Mouse (Mus musculus): ENCODE results near the gene Zswim8.
"Not testable (repeated sequence)": the region's sequence is repeated elsewhere in the genome, so short reads cannot be mapped to it uniquely, and the experiment has no call there.

Gene Zswim8

DNA sequence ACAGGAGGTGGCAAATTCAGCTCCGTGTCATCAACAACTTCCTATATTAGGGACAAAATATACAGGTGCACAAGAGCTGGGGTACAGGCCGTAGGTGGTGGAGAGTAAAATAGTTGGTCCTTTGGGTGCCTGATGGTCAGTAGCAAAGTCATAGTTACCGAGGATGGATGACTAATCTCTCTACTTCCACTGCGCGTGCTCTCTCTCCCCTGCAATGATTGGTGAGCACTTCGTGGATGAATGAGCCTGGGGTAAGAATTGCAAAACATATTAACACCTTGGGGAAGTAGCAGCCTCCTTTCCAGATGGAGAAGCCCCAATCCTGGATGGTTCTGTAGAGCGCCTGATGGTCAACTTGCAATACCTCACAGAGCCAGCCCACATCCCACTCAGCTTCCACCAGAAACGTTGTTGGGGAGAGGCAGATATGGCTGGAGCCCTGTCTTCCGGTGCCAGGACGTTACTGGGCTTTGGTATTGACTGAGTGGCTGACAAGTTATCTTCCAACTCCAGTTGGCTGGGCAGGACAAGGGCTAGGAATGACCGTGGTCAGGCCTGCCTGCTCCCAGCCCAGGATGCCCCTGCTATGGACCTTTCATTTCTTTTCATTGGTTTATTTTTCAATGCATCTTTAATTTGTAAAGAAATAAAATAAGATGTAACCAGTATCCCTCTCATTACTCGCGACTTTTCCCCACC, 13.0 kb upstream of the Zswim8 start:
- DNase-seq: no peak

DNA sequence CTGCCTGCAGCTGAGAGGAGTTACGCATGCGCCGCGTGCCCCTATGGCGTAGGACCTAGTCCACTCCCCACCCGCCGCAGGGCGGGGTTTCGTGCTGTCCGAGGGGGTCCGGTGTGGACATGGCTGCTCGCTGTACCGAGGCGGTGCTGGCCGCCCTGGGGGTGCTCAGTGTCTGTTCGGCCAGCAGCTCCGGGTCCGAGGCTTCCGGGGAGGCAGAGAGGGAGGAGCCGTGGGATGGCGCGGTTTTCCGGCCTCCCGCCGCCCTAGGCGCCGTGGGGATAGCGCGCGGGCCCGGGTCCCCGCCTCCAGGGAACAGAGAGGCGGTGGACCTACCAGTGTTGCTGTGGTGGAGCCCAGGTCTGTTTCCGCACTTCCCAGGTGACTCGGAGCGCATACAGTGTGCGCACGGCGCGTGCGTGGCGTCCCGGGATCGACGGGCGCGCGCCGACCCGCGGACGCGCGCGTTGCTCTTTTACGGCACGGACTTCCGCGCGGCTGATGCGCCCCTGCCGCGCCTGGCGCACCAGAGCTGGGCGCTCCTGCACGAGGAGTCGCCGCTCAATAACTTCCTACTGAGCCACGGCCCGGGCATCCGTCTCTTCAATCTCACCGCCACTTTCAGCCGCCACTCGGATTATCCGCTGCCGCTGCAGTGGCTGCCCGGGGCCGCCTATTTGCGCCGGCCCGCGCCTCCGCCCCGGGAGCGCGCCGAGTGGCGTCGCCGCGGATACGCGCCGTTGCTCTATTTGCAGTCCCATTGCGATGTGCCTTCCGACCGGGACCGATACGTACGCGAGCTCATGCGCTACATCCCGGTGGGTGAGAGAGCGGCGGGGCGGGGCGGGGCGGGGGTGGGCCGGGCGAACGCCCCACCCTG, 12.2 kb upstream of the Zswim8 start, which contains the start of gene Fut11:
TSS of gene Fut11 (plus strand) at position 85 of the 877 bp plus-strand sequence.
- peak; percentile 87 to 92 for DNase-seq

DNA sequence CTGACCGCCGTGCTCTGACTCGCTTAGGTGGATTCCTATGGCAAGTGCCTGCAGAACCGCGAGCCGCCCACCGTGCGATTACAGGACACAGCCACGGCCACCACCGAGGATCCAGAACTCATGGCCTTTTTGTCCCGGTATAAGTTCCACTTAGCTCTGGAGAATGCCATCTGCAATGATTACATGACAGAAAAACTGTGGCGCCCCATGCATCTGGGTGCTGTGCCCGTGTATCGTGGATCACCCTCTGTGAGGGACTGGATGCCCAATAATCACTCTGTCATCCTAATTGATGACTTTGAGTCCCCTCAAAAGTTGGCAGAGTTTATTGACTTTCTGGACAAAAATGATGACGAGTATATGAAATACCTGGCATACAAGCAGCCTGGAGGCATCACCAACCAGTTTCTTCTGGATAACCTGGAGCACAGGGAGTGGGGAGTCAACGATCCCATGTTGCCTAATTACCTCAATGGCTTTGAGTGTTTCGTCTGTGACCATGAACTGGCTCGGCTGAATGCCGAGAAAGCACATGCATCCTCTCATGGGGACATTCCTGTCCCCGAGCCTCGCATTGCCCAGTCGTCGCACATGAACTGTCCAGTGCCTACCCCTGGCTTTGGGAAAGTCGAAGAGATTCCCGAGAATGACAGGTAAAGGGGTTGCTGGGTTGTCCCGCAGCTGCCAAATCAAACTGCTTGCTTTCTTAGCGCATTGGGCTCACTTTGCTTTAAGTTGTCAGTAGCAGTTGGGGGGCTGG, 11.4 kb upstream of the Zswim8 start:
- DNase-seq: peak; percentile 14 to 20

DNA sequence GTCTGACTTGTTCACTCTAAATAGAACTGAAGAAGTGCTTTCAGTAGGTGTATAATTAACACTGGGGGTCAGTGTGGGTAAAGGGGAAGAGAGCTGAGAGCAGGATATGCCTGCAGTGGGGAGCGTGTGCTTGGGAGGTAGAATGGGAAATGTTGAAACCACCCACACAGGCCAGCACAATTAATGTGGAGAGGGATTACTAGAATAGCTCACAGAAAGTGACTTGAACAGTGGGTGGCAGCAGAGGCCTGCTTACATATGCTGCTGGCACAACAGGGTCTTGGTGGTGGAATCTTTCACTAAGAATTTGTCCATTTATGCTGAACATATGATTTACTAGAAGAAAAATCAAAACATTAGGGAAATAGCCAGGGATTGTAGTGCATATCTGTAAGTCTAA, 10.4 kb upstream of the Zswim8 start:
- peak; percentile 48 for DNase-seq

DNA sequence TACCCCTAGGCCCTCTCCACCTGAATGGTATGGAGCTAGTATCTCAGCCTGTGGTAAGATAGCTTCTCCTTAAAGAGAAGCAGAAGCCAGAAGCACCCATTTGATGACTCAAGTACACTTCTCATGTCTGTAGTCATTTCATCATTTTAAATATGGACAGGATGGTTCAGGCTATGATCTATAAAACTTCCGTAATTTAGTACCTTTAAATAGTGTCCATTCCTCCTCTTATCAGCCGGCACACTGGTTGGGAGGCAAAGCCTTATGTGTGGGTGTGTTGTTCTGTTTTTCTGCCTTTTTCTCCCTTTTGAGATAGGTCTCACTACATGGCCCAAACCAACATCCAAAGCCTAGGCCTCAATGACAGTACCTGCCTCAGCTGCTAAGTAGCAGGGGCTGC, 8.8 kb upstream of the Zswim8 start:
- DNase-seq: no peak

DNA sequence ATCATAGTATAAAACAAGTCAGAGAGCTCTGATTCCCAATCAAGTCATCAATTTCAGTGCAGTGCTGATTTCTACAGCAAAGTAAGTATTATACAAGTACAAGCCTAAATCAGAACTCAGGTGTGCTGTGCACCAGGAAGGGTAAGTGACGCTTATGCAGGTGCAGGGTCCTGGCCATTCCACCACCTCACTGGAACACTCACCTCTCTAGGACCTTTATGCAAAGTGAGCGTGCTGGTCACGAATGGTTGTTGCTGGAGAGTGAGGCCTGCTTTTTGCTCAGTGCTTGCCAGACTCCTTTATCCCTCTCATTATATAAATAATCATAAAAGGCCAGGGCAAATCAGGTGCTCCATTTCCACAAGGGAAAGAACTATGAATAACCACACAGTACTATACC, 7.0 kb upstream of the Zswim8 start:
- no peak for DNase-seq

DNA sequence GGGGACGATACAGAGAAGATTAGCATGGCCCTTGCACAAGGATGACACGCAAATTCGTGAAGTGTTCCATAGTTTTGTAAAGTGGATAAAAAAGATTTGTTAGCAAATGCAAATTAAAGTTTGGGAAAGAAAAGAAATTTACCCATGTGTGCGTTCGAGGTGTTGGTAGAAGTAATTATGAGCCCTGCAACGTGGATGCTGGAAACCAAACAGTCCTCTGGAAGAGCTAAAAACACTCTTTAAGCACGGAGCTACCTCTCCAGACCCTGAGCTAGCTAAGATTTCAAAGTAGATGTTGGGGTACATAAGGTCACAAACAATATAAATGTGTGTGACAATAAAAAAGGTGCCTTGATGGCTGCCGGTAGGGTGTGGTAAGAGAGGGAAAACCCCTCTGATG, 5.8 kb upstream of the Zswim8 start:
- DNase-seq: no peak

DNA sequence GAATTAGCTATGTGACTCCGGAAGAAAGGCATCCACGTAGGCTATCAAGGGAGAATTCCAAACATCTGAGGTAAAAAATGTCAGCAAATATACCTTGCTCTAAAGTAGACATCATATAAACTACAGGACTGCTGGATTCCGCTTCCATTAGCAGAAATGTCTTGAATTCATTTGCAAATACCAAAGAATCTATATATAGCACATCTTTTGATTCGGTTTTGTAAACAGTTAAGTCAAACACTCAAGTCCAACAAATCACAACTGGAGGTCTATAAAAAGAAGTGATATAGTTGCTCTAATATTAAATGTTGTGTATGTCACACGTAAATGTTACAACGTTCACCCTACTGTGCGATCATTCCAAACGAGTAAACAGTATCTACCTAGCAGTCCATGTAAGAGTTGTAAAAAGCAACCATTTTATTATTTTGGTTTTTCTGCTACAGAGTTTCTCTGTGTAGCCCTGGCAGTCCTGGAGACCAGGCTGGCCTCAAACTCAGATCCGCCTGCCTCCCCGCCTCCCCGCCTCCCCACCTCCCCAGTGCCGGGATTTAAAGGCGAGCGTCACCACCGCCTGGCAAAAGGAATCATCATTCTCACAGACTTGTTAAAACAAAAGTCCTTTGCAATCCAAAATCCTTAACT, 5.1 kb upstream of the Zswim8 start:
- no peak for DNase-seq

DNA sequence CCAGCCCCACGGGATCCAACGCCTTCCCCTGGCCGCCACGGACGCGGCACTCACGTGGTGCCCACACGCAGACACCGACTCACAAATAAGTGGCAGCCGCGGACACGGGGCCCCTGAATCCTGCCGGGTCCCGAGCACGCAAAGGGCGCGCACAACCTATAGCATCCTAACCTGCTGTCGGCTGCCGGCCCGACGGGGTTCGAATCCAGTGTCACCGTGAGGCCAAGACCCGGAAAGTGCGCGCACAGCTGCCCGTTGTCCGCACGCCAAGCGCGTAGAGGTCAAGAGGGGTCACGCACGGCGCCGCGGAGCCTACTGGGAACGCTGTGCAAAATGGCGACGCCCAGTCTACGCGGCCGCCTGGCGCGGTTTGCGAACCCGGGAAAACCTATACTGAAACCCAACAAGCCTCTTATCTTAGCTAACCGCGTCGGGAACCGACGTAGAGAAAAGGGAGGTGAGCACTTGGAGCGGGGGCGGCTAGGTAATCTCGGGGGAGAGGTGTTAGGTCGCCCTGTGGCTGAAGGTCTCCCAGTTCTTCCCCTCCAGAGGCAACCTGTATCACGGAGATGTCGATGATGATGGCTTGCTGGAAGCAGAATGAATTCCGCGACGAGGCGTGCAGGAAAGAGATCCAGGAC, 4.5 kb upstream of the Zswim8 start, which contains the start of gene Chchd1:
TSS of gene Chchd1 (plus strand) at position 266 of the 641 bp plus-strand sequence.
- peak; percentile 89 to 90 for DNase-seq

DNA sequence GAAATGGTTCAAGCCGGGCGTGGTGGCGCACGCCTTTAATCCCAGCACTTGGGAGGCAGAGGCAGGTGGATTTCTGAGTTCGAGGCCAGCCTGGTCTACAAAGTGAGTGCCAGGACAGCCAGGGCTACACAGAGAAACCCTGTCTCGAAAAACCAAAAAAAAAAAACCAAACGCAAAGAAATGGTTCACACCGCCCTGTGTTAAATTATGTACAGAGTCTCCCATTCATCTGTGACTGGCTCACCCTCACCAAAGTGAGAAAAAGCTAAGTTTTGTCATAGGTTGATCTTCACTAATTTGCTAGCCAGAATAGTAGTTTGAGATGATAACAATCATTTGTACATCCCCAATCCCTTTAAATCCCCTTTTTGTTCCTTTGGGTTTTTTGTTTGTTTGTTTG, 3.9 kb upstream of the Zswim8 start:
- not testable (repeated sequence) for DNase-seq

DNA sequence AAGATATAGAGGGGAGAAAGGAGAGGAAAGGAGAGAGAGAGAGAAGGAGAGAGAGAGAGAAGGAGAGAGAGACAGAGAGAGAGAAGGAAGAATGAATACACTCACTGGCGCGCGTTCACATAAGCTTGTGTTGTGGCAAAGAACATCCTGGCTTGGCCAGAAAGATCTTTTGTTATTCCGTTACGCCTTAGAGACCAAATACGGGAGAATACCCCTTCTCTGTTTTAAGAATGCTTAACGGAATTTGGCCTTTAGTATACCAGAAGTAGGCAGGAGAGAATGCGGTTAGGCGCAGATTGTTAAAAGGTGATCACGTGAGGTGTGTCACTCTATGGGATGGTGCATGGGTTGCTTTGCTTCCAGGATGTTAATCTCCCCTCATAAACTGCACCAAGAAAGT, 887 bp downstream of the Zswim8 start:
- no peak for DNase-seq

DNA sequence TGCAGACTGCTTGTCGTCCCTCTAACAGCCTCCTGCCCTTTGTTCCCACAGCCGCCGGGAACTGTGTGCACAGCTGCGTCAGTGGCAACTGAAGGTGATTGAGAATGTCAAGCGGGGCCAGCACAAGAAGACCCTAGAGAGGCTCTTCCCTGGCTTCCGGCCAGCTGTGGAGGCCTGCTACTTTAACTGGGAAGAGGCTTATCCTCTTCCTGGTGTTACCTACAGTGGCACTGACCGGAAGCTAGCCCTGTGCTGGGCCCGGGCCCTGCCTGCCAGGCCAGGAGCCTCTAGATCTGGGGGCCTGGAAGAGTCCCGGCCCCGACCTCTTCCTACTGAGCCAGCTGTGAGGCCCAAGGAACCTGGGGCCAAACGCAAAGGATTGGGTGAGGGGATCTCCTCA, 6.5 kb downstream of the Zswim8 start:
- no peak for DNase-seq

DNA sequence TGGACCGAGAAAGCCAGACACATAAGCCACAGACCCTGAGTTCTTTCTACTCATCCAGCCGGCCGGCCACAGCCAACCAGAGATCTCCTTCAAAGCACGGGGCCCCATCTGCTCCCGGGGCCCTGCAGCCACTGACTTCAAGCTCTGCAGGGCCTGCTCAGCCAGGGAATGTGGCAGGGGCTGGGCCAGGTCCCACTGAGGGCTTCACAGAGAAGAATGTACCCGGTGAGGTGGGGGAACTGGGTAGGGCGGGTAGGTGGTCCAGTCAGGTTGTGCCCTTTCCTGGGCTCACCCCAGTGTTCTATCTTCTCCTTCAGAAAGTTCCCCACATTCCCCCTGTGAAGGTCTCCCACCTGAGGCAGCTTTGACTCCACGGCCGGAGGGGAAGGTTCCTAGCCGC, 11.1 kb downstream of the Zswim8 start:
- no peak for DNase-seq

DNA sequence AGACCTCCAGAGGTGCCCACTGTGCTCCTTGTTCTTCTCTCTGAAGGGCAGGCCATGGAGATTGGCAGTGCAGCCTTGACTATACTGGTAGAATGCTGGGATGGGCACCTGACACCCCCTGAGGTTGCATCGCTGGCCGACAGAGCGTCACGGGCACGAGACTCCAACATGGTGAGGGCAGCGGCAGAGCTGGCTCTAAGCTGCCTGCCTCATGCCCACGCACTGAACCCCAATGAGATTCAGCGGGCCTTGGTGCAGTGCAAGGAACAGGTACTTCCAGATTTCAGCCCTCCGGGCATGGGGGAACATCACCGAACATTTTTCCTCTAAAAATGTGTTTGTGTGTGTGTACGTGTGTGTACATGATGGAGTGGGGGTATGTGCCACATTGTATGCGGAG, 12.4 kb downstream of the Zswim8 start:
- no peak for DNase-seq

DNA sequence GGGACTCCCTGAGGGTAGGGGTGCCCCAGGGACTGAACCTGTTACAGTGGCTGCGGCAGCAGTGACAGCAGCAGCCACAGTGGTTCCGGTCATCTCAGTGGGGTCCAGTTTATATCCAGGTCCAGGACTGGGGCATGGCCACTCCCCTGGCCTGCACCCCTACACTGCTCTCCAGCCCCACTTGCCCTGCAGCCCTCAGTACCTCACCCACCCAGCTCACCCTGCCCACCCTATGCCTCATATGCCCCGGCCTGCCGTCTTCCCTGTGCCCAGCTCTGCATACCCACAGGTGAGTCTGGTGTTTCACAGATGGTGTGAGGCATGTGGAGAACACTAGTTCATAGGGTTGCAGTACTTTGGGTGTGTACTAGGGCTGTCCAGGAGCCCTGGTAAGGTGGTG, 14.0 kb downstream of the Zswim8 start:
- no peak for DNase-seq

DNA sequence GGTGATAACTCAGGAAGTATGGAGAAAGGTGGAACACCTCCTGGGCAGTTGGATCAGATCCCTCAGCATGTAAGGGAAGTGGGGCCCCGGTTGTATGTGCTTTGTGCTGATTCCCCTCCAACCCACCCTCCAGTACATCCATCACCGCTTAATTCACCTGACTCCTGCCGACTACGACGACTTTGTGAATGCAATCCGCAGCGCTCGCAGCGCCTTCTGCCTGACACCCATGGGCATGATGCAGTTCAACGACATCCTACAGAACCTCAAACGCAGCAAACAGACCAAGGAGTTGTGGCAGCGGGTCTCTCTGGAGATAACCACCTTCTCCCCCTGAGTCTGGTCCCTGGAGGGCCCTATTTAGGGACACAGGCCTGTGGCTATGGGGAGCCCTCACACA, 15.7 kb downstream of the Zswim8 start:
- DNase-seq: no peak

DNA sequence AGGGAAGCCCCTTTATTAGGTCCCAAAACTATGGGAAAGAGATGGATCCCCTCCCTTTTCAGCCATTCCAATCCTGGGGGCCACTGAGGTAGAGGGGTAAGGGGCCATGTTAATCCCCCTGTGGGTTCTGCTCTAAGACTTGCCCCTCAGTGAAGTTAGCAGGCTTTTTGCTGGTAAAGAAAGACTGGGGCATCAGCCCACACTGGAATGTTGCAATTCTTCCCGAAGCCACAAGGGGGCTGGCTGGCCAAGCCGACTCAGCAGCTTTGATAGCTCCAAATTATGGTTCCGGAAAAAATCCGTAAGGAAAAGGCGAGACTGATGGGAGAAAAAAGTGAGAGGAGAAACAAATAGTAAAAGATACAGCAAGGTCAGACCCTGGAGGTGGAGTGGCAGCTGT, 16.7 kb downstream of the Zswim8 start:
- peak; percentile 73 to 75 for DNase-seq

DNA sequence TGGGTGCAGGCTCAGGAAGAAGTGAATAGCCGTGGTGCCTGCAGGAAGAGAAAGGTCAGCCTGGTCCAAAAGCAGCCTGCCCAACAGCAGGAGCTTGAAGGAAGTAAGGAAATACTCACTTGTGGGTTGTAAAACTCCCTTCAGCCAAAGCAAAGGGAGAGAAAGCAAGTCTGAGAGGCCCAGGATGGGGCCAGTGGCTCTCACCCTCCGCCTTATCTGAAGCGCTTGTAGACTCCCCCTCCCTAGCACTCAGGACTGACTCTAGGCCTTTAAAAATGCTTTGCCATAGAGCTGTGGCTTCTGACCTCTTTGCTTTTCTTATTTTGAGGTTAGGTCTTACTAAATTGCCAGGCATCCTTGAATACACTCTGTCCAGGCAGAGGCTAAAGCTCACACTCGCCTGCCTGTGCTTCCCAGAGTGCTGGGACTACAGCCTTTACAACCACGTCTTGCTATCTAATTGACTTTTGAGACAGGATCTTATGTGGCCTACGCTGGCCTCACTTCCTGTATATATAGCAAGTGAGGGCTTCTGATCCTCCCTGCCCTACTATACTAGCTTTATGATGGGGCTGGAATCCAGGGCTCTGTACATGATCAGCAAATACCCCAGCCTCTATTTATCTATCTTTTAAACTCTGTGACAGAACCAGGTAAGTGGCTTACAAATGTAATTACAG, 18.4 kb downstream of the Zswim8 start:
- no peak for DNase-seq

DNA sequence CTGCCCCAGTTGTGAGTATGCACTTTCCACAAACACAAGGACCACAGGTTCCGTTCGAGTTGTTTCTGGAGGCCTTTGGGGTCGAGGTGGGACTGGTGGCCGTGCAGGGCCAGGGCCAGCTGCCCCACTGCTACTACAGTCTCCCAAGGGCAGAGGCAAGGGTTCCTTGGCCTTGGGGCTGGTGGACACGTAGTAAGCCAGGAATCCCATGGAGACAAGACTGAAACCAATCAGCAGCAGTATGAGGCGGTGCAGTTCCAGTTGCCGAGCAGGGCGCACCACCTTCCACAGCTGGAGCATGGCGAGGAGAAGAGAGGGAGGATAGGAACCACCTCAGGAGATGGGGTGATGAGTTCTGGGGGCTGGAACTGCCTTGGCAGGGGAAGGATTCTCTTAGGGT, 22.5 kb downstream of the Zswim8 start:
- DNase-seq: no peak

DNA sequence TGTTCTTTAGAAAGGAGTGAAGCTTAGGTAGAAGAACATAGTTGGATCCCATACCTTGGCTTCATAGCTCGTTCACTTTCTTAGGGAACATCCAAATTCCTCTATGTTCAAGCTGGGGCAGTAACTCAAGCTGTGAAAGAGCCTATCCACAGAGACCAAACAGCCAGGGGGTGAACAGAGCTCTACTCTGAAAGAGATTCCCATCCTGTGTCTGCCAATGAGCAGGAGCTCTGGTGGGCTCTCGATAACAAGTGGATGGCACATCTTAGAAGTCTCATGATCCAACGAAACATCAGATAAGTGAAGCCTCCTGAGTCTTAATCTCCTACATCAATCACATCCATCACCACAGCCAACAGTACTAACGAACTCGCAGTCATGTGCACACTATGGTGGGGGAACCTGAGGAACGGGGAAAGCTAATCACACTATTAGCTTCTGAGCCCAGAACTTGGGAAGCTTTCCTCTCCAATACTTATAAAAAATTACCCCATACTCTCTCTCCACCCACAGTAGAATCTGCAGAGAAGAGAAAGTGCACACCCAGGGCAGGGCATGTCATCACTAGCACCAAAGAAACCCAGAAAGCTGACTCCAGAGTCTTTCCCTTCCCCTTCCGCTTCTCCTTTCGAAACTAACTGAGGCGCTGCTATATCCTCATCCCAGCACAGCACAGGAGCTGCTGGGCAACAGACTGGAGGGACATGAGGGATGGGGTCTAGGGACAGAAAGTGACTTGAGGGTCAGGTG, 23.7 kb downstream of the Zswim8 start:
- no peak for DNase-seq
